ENCODE assay signal across 17 mouse cellular contexts in the genomic region with DNA sequence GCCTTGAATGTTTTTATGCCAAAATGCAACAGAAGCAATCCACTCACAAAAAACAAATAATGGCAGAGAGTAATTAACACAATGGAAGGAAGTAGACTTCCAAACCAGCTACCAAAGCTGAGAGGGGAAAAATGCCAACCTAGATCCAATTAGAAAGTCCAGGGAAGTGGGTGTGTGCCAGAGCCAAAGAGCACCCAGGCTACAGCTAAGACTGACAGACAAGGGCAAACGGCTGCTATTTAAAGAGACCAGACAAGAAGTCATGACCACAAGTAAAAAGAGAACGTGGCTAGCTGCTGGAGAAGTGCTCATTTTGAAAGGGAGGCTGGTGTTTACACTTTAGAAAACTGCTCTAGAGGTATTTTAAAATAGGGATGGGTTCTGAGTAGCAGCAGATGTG. TPM values are rescaled to one million over a fixed set of nuclear protein-coding genes. Genes with fewer than 3 reads are reported as not detected.
DNase-seq lines count a peak whose midpoint lies in the region; ATAC-seq and TF ChIP-seq lines count a peak whose summit lies in the region.
"Had no signal": no experiment of that assay in that cellular context is flagged by ENCODE, and none has a peak within 500 bp of the region (broad histone marks: within the 10 kb centered on the region; RNA-seq: fewer than 3 reads in every experiment).

No protein-coding gene starts in this region.

- no peak overlapping the region for H3K27ac ChIP-seq in heart, embryonic 11.5 days (ENCODE audit: low read depth, low read length)
- H3K27ac ChIP-seq in midbrain, embryonic 11.5 days (ENCODE audit: low read depth, low read length), result no peak overlapping the region
- no peak overlapping the region for H3K27ac ChIP-seq in midbrain, embryonic 13.5 days
- no peak overlapping the region for H3K27ac ChIP-seq in liver, embryonic 12.5 days
- H3K27ac ChIP-seq: forebrain, embryonic 15.5 days; macrophage had no signal

- no peaks in the 10 kb centered on the region for H3K27me3 ChIP-seq in heart, embryonic 11.5 days (ENCODE audit: control insufficient read depth, insufficient read depth, low read length)
- no peaks in the 10 kb centered on the region for H3K27me3 ChIP-seq in midbrain, embryonic 11.5 days (ENCODE audit: control insufficient read depth, insufficient read depth, low read length)
- no peaks in the 10 kb centered on the region for H3K27me3 ChIP-seq in midbrain, embryonic 13.5 days
- H3K27me3 ChIP-seq in myocyte (ENCODE audit: control insufficient read depth, insufficient read depth, insufficient read length), result no peaks in the 10 kb centered on the region
- no peaks in the 10 kb centered on the region for H3K27me3 ChIP-seq in liver, embryonic 12.5 days (replicated peaks)
- H3K27me3 ChIP-seq: forebrain, embryonic 15.5 days had no signal

- no peak overlapping the region for H3K4me2 ChIP-seq in heart, embryonic 11.5 days
- H3K4me2 ChIP-seq in midbrain, embryonic 11.5 days, result no peak overlapping the region
- H3K4me2 ChIP-seq in midbrain, embryonic 13.5 days (replicated peaks), result no peak overlapping the region
- H3K4me2 ChIP-seq in myocyte (ENCODE audit: low read depth), result peak overlapping the region; percentile 68
- H3K4me2 ChIP-seq in liver, embryonic 12.5 days, result no peak overlapping the region
- H3K4me2 ChIP-seq: forebrain, embryonic 15.5 days had no signal

- no peak overlapping the region for H3K9ac ChIP-seq in heart, embryonic 11.5 days (ENCODE audit: low read depth, low read length)
- H3K9ac ChIP-seq in midbrain, embryonic 11.5 days (ENCODE audit: low read length), result no peak overlapping the region
- H3K9ac ChIP-seq in midbrain, embryonic 13.5 days (replicated peaks), result no peak overlapping the region
- no peak overlapping the region for H3K9ac ChIP-seq in liver, embryonic 12.5 days
- H3K9ac ChIP-seq: forebrain, embryonic 15.5 days had no signal

- no peak for ATAC-seq in heart, embryonic 11.5 days (replicated peaks; ENCODE audit: insufficient number of reproducible peaks, low FRiP score, low TSS enrichment)
- no peak for ATAC-seq in midbrain, embryonic 11.5 days (ENCODE audit: low FRiP score)
- ATAC-seq in midbrain, embryonic 13.5 days, result no peak
- ATAC-seq in liver, embryonic 12.5 days, result no peak
- ATAC-seq: forebrain, embryonic 15.5 days; intestine, embryonic 16.5 days had no signal

- TF ChIP-seq POLR2A in myocyte (IDR thresholded peaks at IDR 0.05; ENCODE audit: insufficient read length, low read depth), result no peak

- peaks cover 66% of the 10 kb centered on the region for H3K79me2 ChIP-seq in myocyte (ENCODE audit: control insufficient read depth, insufficient read depth)

- no peak overlapping the region for H3ac ChIP-seq in myocyte (ENCODE audit: control insufficient read depth, insufficient read length)

- H3K36me3 ChIP-seq in heart, embryonic 11.5 days (ENCODE audit: control insufficient read depth, insufficient read depth, low read length), result no peaks in the 10 kb centered on the region
- peaks cover 3% of the 10 kb centered on the region for H3K36me3 ChIP-seq in midbrain, embryonic 11.5 days (ENCODE audit: control insufficient read depth, insufficient read depth, low read length)
- H3K36me3 ChIP-seq in midbrain, embryonic 13.5 days, result peaks cover 27% of the 10 kb centered on the region
- H3K36me3 ChIP-seq in myocyte (ENCODE audit: control insufficient read depth, insufficient read depth), result no peaks in the 10 kb centered on the region
- H3K36me3 ChIP-seq in liver, embryonic 12.5 days, result no peaks in the 10 kb centered on the region
- H3K36me3 ChIP-seq: forebrain, embryonic 15.5 days; G1E had no signal

- peaks cover 4% of the 10 kb centered on the region; the same call in 1 of the 2 replicates for H3K9me3 ChIP-seq in heart, embryonic 11.5 days (replicated peaks; ENCODE audit: control insufficient read depth, low read length)
- no peaks in the 10 kb centered on the region for H3K9me3 ChIP-seq in midbrain, embryonic 11.5 days (ENCODE audit: control insufficient read depth, low read length)
- no peaks in the 10 kb centered on the region for H3K9me3 ChIP-seq in midbrain, embryonic 13.5 days
- H3K9me3 ChIP-seq in liver, embryonic 12.5 days (replicated peaks), result no peaks in the 10 kb centered on the region
- H3K9me3 ChIP-seq: forebrain, embryonic 15.5 days; G1E had no signal

- H3K4me1 ChIP-seq in heart, embryonic 11.5 days (ENCODE audit: control insufficient read depth, insufficient read depth, low read length), result no peaks in the 10 kb centered on the region
- peaks cover 6% of the 10 kb centered on the region for H3K4me1 ChIP-seq in midbrain, embryonic 11.5 days (ENCODE audit: control insufficient read depth, insufficient read depth, low read length)
- H3K4me1 ChIP-seq in midbrain, embryonic 13.5 days (replicated peaks), result peaks cover 15% of the 10 kb centered on the region
- H3K4me1 ChIP-seq in liver, embryonic 12.5 days, result no peaks in the 10 kb centered on the region

- 21% methylated on average over 2 of the region's 2 CpGs for WGBS in heart, embryonic 11.5 days (ENCODE audit: insufficient replicate concordance)
- WGBS in midbrain, embryonic 11.5 days, result 60% methylated on average over 2 of the region's 2 CpGs
- WGBS in midbrain, embryonic 13.5 days, result 52% methylated on average over 2 of the region's 2 CpGs
- 25% methylated on average over 2 of the region's 2 CpGs for WGBS in liver, embryonic 12.5 days (ENCODE audit: insufficient replicate concordance)

- peak; percentile 54 for DNase-seq in heart, adult 8-10 months (ENCODE audit: low spot score)
- DNase-seq in midbrain, embryonic 11.5 days (ENCODE audit: low spot score, missing footprints), result peak; percentile 69
- DNase-seq in Muller cell, postnatal 12 days (ENCODE audit: inconsistent ontology term), result peak; percentile 47
- DNase-seq in urinary bladder, postnatal 4 days (ENCODE audit: low spot score in 2 of 2), result no peak
- DNase-seq: cerebellum, postnatal 14 days; kidney, postnatal 25 days; right cerebral cortex, postnatal 25 days had no signal

- H3K4me3 ChIP-seq in heart, embryonic 11.5 days (ENCODE audit: low read depth, low read length), result no peak overlapping the region
- no peak overlapping the region for H3K4me3 ChIP-seq in midbrain, embryonic 11.5 days (ENCODE audit: low read depth, low read length)
- no peak overlapping the region for H3K4me3 ChIP-seq in midbrain, embryonic 13.5 days (replicated peaks)
- no peak overlapping the region for H3K4me3 ChIP-seq in myocyte
- no peak overlapping the region for H3K4me3 ChIP-seq in liver, embryonic 12.5 days
- H3K4me3 ChIP-seq: forebrain, embryonic 15.5 days had no signal

TF ChIP-seq in myocyte, 11 proteins besides CTCF, POLR2A, EP300 and RAD21:
- TF ChIP-seq MYOG (IDR thresholded peaks at IDR 0.05; ENCODE audit: control insufficient read depth in 1 of 3, insufficient read depth in 1 of 3, insufficient read length in 2 of 3, low read depth in 2 of 3) (no peak), MYOD1 (IDR thresholded peaks at IDR 0.05; ENCODE audit: control insufficient read depth in 1 of 3, insufficient read length in 2 of 3, low read depth in 2 of 3) (peak; percentile 19 to 75 (median 61))

RNA-seq across cellular contexts. Expression of a gene that starts 9.4 kb away (rescaled TPM):
- 10 to 100 TPM; 89.2 to 94.1 (median 91.6) TPM for total RNA-seq in heart, adult 8-10 months (2022)
- polyA plus RNA-seq in heart, embryonic 11.5 days (2014; fragmentation: Nextera tagmentation; extraction: Ambion mirVana), result 8.1 and 9.8 TPM in 2 replicates
- polyA plus RNA-seq in midbrain, embryonic 11.5 days (2014; fragmentation: Nextera tagmentation; extraction: Ambion mirVana), result 95.1 and 102 TPM in 2 replicates
- polyA plus RNA-seq in midbrain, embryonic 13.5 days (2015; fragmentation: Nextera tagmentation; extraction: Ambion mirVana), result 40.7 and 44.1 TPM in 2 replicates
- 37.2 TPM for polyA plus RNA-seq in myocyte (2012; fragmentation: generic; extraction: Trizol)
- polyA plus RNA-seq in liver, embryonic 12.5 days (2016; fragmentation: Nextera tagmentation; extraction: Ambion mirVana), result 0.92 and 1.1 TPM in 2 replicates
- total RNA-seq: monocyte, adult 5-6 weeks; neutrophil, adult 5-6 weeks had no signal
- polyA plus RNA-seq: G1E, macrophage had no signal

RNA-seq across cellular contexts. Expression of a gene that starts 47.7 kb away (rescaled TPM):
- 10 to 100 TPM; 39.8 to 52.5 (median 45.3) TPM for total RNA-seq in heart, adult 8-10 months (2022)
- polyA plus RNA-seq in heart, embryonic 11.5 days (2014; fragmentation: Nextera tagmentation; extraction: Ambion mirVana), result 51.4 and 53.0 TPM in 2 replicates
- 60.2 and 60.4 TPM in 2 replicates for polyA plus RNA-seq in midbrain, embryonic 11.5 days (2014; fragmentation: Nextera tagmentation; extraction: Ambion mirVana)
- polyA plus RNA-seq in midbrain, embryonic 13.5 days (2015; fragmentation: Nextera tagmentation; extraction: Ambion mirVana), result 43.9 and 49.6 TPM in 2 replicates
- polyA plus RNA-seq in myocyte (2012; fragmentation: generic; extraction: Trizol), result 36.6 TPM
- polyA plus RNA-seq in liver, embryonic 12.5 days (2016; fragmentation: Nextera tagmentation; extraction: Ambion mirVana), result 33.3 and 33.4 TPM in 2 replicates

RNA-seq across cellular contexts. Expression of a gene that starts 51.4 kb away (rescaled TPM):
- total RNA-seq in heart, adult 8-10 months (2022), result 10 to 100 TPM; 39.4 to 42.6 (median 41.0) TPM
- 35.3 and 41.6 TPM in 2 replicates for polyA plus RNA-seq in heart, embryonic 11.5 days (2014; fragmentation: Nextera tagmentation; extraction: Ambion mirVana)
- 41.2 and 45.1 TPM in 2 replicates for polyA plus RNA-seq in midbrain, embryonic 11.5 days (2014; fragmentation: Nextera tagmentation; extraction: Ambion mirVana)
- polyA plus RNA-seq in midbrain, embryonic 13.5 days (2015; fragmentation: Nextera tagmentation; extraction: Ambion mirVana), result 22.8 and 23.4 TPM in 2 replicates
- 10.3 TPM for polyA plus RNA-seq in myocyte (2012; fragmentation: generic; extraction: Trizol)
- 26.0 and 26.2 TPM in 2 replicates for polyA plus RNA-seq in liver, embryonic 12.5 days (2016; fragmentation: Nextera tagmentation; extraction: Ambion mirVana)

RNA-seq across cellular contexts. Expression of a gene that starts 52.1 kb away (rescaled TPM):
- 1,000 to 10,000 TPM; 1,420 to 1,989 (median 1,699) TPM for total RNA-seq in heart, adult 8-10 months (2022)
- polyA plus RNA-seq in heart, embryonic 11.5 days (2014; fragmentation: Nextera tagmentation; extraction: Ambion mirVana), result 1,388 and 1,414 TPM in 2 replicates
- 778 and 822 TPM in 2 replicates for polyA plus RNA-seq in midbrain, embryonic 11.5 days (2014; fragmentation: Nextera tagmentation; extraction: Ambion mirVana)
- 827 and 861 TPM in 2 replicates for polyA plus RNA-seq in midbrain, embryonic 13.5 days (2015; fragmentation: Nextera tagmentation; extraction: Ambion mirVana)
- polyA plus RNA-seq in myocyte (2012; fragmentation: generic; extraction: Trizol), result 361 TPM
- 548 and 558 TPM in 2 replicates for polyA plus RNA-seq in liver, embryonic 12.5 days (2016; fragmentation: Nextera tagmentation; extraction: Ambion mirVana)

Comparison
In these comparisons a context has a peak if more than half of its experiments do, and no peak if none do; other contexts are left out.
1. DNase-seq: peak in heart, adult 8-10 months (single experiment), midbrain, embryonic 11.5 days (single experiment) and Muller cell, postnatal 12 days (single experiment); none in urinary bladder, postnatal 4 days (0 of 2).